ENCODE assay signal across 17 mouse cellular contexts in genomic region chr1:191621096-191621495, GRCm38 (mm10). TPM values are rescaled to one million over a fixed set of nuclear protein-coding genes. Genes with fewer than 3 reads are reported as not detected.
DNase-seq lines count a peak whose midpoint lies in the region.
"Had no signal": no experiment of that assay in that cellular context is flagged by ENCODE, and none has a peak within 500 bp of the region (broad histone marks: within the 10 kb centered on the region; RNA-seq: fewer than 3 reads in every experiment).

No protein-coding gene starts in this region.

- peak; percentile 25 to 76 for DNase-seq in adrenal gland, adult (ENCODE audit: inconsistent age in 2 of 2, low spot score in 1 of 2)
- no peak for DNase-seq in adrenal gland, postnatal 4 days (ENCODE audit: low spot score in 2 of 2)
- DNase-seq in heart, adult 11 months: peak; percentile 58
- DNase-seq in heart, adult 8-10 months (ENCODE audit: low spot score): no peak
- peak; percentile 52 for DNase-seq in adipocyte (ENCODE audit: low spot score)
- DNase-seq in adrenal gland, postnatal 36 days: peak; percentile 23 to 55
- no peak for DNase-seq in testis, postnatal 14 days (ENCODE audit: low spot score)
- no peak for DNase-seq in kidney, postnatal 14 days
- DNase-seq: cerebellum, adult 11-12 months; cerebellum, adult 8-10 months; cerebellum, postnatal 10 days; cerebellum, postnatal 36 days; embryo, embryonic 11 days; gastrocnemius, postnatal 25 days; heart, adult 2 months; kidney, adult 2 months had no signal

RNA-seq across cellular contexts. Expression of gene Ints7, which starts 45.7 kb away (rescaled TPM):
- total RNA-seq in adrenal gland, postnatal 4 days (2021): 10 to 100 TPM; 53.2 to 55.8 TPM
- total RNA-seq in heart, adult 8-10 months (2022): 10 to 100 TPM in 3 of 4 experiments, 1 to 10 TPM in 1; 9.7 to 11.2 (median 10.8) TPM
- total RNA-seq in adrenal gland, postnatal 36 days (2021): 10 to 100 TPM; 21.8 to 30.2 TPM

RNA-seq across cellular contexts. Expression of gene Dtl, which starts 45.8 kb away (rescaled TPM):
- total RNA-seq in adrenal gland, postnatal 4 days (2021): 10 to 100 TPM; 19.8 to 21.7 TPM
- under 1 TPM; 0.06 to 0.34 (median 0.20) TPM for total RNA-seq in heart, adult 8-10 months (2022)
- 1 to 10 TPM; 2.1 to 2.5 TPM for total RNA-seq in adrenal gland, postnatal 36 days (2021)
- total RNA-seq: gastrocnemius, adult 8-10 months had no signal

Comparison
In these comparisons a context has a peak if more than half of its experiments do, and no peak if none do; other contexts are left out.
1. DNase-seq: peak in adrenal gland, adult (2 of 2), heart, adult 11 months (single experiment), adipocyte (single experiment) and adrenal gland, postnatal 36 days (2 of 2); none in adrenal gland, postnatal 4 days (0 of 2), heart, adult 8-10 months (single experiment), testis, postnatal 14 days (single experiment) and kidney, postnatal 14 days (single experiment).
2. RNA of gene Dtl, which starts 45.8 kb away (total RNA-seq): 19.8 to 21.7 TPM in adrenal gland, postnatal 4 days; 2.1 to 2.5 TPM in adrenal gland, postnatal 36 days and 0.06 to 0.34 TPM in heart, adult 8-10 months; every median in the first group is over 4 times any median in the second.